Mouse (Mus musculus) embryonic facial prominence, embryonic 12.5 days (tissue): Measurements from ENCODE around the gene Rhobtb1. TPM values are rescaled to one million over a fixed set of nuclear protein-coding genes. Genes with fewer than 3 reads are reported as not detected.

Experiments
- ATAC-seq: fragments of 200-750 bp; cut with Nextera tagmentation; 2 replicates; pipeline ENCODE4 v1.8.0; 2017; ENCODE audit not compliant: insufficient number of reproducible peaks, insufficient read depth, low FRiP score, low TSS enrichment
- H3K27ac ChIP-seq: fragments of 300-500 bp; sonication (generic); 2 replicates; pipeline ENCODE4 v1.5.1; 2016; ENCODE audit warnings: mild to moderate bottlenecking
- H3K27me3 ChIP-seq: fragments of 300-500 bp; sonication (generic); 2 replicates; pipeline ENCODE4 v1.6.1; 2016; ENCODE audit warnings: mild to moderate bottlenecking, moderate library complexity
- H3K36me3 ChIP-seq: fragments of 300-500 bp; sonication (generic); 2 replicates; pipeline ENCODE4 v1.6.1; 2016; ENCODE audit warnings: mild to moderate bottlenecking
- H3K4me1 ChIP-seq: fragments of 300-500 bp; sonication (generic); 2 replicates; pipeline ENCODE4 v1.6.1; 2016
- H3K4me2 ChIP-seq: fragments of 300-500 bp; sonication (generic); replicated peaks from 2 replicates; pipeline ENCODE4 v1.6.1; 2016; ENCODE audit warnings: mild to moderate bottlenecking, moderate library complexity
- H3K4me3 ChIP-seq: fragments of 300-500 bp; sonication (generic); 2 replicates; pipeline ENCODE4 v1.5.1; 2016; ENCODE audit warnings: mild to moderate bottlenecking
- H3K9ac ChIP-seq: fragments of 300-500 bp; sonication (generic); 2 replicates; pipeline ENCODE4 v1.6.1; 2016; ENCODE audit warnings: mild to moderate bottlenecking, moderate library complexity
- H3K9me3 ChIP-seq: fragments of 300-500 bp; sonication (generic); 2 replicates; pipeline ENCODE4 v1.6.1; 2016; ENCODE audit warnings: mild to moderate bottlenecking, moderate library complexity
- WGBS: fragments of 180-500 bp; shearing (Covaris S2); methylation state at CpG from one replicate; pipeline ENCODE4 v1.1.7; 2016; 5-methylcytosine and 5-hydroxymethylcytosine counted together
- polyA plus RNA-seq: library from polyadenylated mRNA; unstranded; fragments of >200 nt; fragmentation: Nextera tagmentation; extraction: Ambion mirVana; gene quantifications from 2 replicates; pipeline ENCODE4 v1.2.1, GENCODE M21; 2016

Rhobtb1 gene
- polyA plus RNA-seq = 33.0 and 34.5 TPM in 2 replicates

- Histone ChIP-seq H3K36me3 (no peaks in the 10 kb centered on the region), H3K4me2 (no peak within 1 kb of the TSS), H3K9me3 (no peaks in the 10 kb centered on the region), H3K4me3 (no peak within 1 kb of the TSS), H3K27ac (no peak within 1 kb of the TSS), H3K27me3 (no peaks in the 10 kb centered on the region), H3K9ac (no peak within 1 kb of the TSS), H3K4me1 (no peaks in the 10 kb centered on the region)
- no peak for ATAC-seq
- 74% methylated on average over 20 of the region's 20 CpGs for WGBS
Measured at GRCm38 (mm10) chr10:69151045-69151444, at the start of gene Rhobtb1. Rhobtb1 (plus strand) TSS chr10:69151434.

GRCm38 (mm10) chr10:69101988-69102387, 49.2 kb upstream of the Rhobtb1 start:
- H3K4me3 ChIP-seq = no peak overlapping the region
- WGBS = 83% methylated on average over 4 of the region's 4 CpGs

GRCm38 (mm10) chr10:69104143-69104882, 46.9 kb upstream of the Rhobtb1 start:
- Histone ChIP-seq H3K4me3 (no peak overlapping the region), H3K4me2 (no peak overlapping the region), H3K27ac (no peak overlapping the region), H3K4me1 (0 out of 2 replicates have a peak, but pooled peaks cover 6% of the 10 kb centered on the region), H3K27me3 (no peaks in the 10 kb centered on the region), H3K9me3 (no peaks in the 10 kb centered on the region), H3K9ac (no peak overlapping the region), H3K36me3 (no peaks in the 10 kb centered on the region)
- ATAC-seq = no peak
- 72% methylated on average over 12 of the region's 12 CpGs for WGBS

More at GRCm38 (mm10) chr10:69101988-69102387, 49.2 kb upstream of the Rhobtb1 start:
- Histone ChIP-seq H3K27me3 (no peaks in the 10 kb centered on the region), H3K9me3 (no peaks in the 10 kb centered on the region), H3K4me2 (no peak overlapping the region), H3K4me1 (0 out of 2 replicates have a peak, but pooled peaks cover 6% of the 10 kb centered on the region), H3K9ac (no peak overlapping the region), H3K36me3 (no peaks in the 10 kb centered on the region), H3K27ac (no peak overlapping the region)
- ATAC-seq = no peak

- Histone ChIP-seq H3K4me2 (no peak overlapping the region), H3K27ac (no peak overlapping the region), H3K27me3 (no peaks in the 10 kb centered on the region), H3K9ac (no peak overlapping the region), H3K4me1 (0 out of 2 replicates have a peak, but pooled peaks cover 6% of the 10 kb centered on the region), H3K4me3 (no peak overlapping the region), H3K9me3 (no peaks in the 10 kb centered on the region), H3K36me3 (no peaks in the 10 kb centered on the region)
- WGBS = 59% methylated on average over 9 of the region's 9 CpGs
- no peak for ATAC-seq
Measured at GRCm38 (mm10) chr10:69104883-69105225, 46.4 kb upstream of the Rhobtb1 start.

GRCm38 (mm10) chr10:69106796-69107195, 44.4 kb upstream of the Rhobtb1 start:
- no peak overlapping the region for H3K4me3 ChIP-seq
- no peak overlapping the region for H3K9ac ChIP-seq
- H3K27ac ChIP-seq = no peak overlapping the region
- H3K4me1 ChIP-seq = 0 out of 2 replicates have a peak, but pooled peaks cover 6% of the 10 kb centered on the region
- H3K4me2 ChIP-seq = no peak overlapping the region
- no peaks in the 10 kb centered on the region for H3K27me3 ChIP-seq
- no peaks in the 10 kb centered on the region for H3K9me3 ChIP-seq
- ATAC-seq = no peak
- 86% methylated on average over 1 of the region's 1 CpGs for WGBS
- no peaks in the 10 kb centered on the region for H3K36me3 ChIP-seq

- Histone ChIP-seq H3K36me3 (no peaks in the 10 kb centered on the region), H3K9me3 (no peaks in the 10 kb centered on the region), H3K4me2 (no peak overlapping the region), H3K27ac (no peak overlapping the region), H3K9ac (no peak overlapping the region), H3K27me3 (no peaks in the 10 kb centered on the region), H3K4me3 (no peak overlapping the region), H3K4me1 (0 out of 2 replicates have a peak, but pooled peaks cover 6% of the 10 kb centered on the region)
- WGBS = 83% methylated on average over 8 of the region's 8 CpGs
- ATAC-seq = no peak
Measured at GRCm38 (mm10) chr10:69107253-69107652, 44.0 kb upstream of the Rhobtb1 start.

GRCm38 (mm10) chr10:69114384-69114783, 36.9 kb upstream of the Rhobtb1 start:
- H3K4me3 ChIP-seq = no peak overlapping the region
- H3K27ac ChIP-seq = no peak overlapping the region
- H3K4me1 ChIP-seq = no peaks in the 10 kb centered on the region
- no peaks in the 10 kb centered on the region for H3K36me3 ChIP-seq
- no peak overlapping the region for H3K9ac ChIP-seq
- no peak for ATAC-seq
- no peak overlapping the region for H3K4me2 ChIP-seq
- H3K27me3 ChIP-seq = no peaks in the 10 kb centered on the region
- H3K9me3 ChIP-seq = no peaks in the 10 kb centered on the region

GRCm38 (mm10) chr10:69117996-69118395, 33.2 kb upstream of the Rhobtb1 start:
- no peak overlapping the region for H3K9ac ChIP-seq
- ATAC-seq = no peak
- H3K27me3 ChIP-seq = no peaks in the 10 kb centered on the region
- H3K4me1 ChIP-seq = no peaks in the 10 kb centered on the region
- no peak overlapping the region for H3K27ac ChIP-seq
- H3K9me3 ChIP-seq = no peaks in the 10 kb centered on the region
- H3K36me3 ChIP-seq = no peaks in the 10 kb centered on the region
- no peak overlapping the region for H3K4me3 ChIP-seq
- H3K4me2 ChIP-seq = no peak overlapping the region

GRCm38 (mm10) chr10:69118893-69119292, 32.3 kb upstream of the Rhobtb1 start:
- Histone ChIP-seq H3K4me2 (no peak overlapping the region), H3K4me3 (no peak overlapping the region), H3K9me3 (no peaks in the 10 kb centered on the region), H3K27ac (no peak overlapping the region), H3K4me1 (no peaks in the 10 kb centered on the region), H3K27me3 (no peaks in the 10 kb centered on the region), H3K36me3 (no peaks in the 10 kb centered on the region), H3K9ac (no peak overlapping the region)
- ATAC-seq = no peak
- 67% methylated on average over 3 of the region's 3 CpGs for WGBS

- Histone ChIP-seq H3K4me3 (no peak overlapping the region), H3K27ac (no peak overlapping the region), H3K36me3 (no peaks in the 10 kb centered on the region), H3K4me2 (no peak overlapping the region), H3K27me3 (no peaks in the 10 kb centered on the region), H3K9me3 (no peaks in the 10 kb centered on the region), H3K4me1 (no peaks in the 10 kb centered on the region), H3K9ac (no peak overlapping the region)
- WGBS = 60% methylated on average over 1 of the region's 1 CpGs
- ATAC-seq = no peak
Measured at GRCm38 (mm10) chr10:69119456-69119855, 31.8 kb upstream of the Rhobtb1 start.

GRCm38 (mm10) chr10:69126546-69126945, 24.7 kb upstream of the Rhobtb1 start:
- no peak for ATAC-seq
- 88% methylated on average over 2 of the region's 2 CpGs for WGBS
- H3K36me3 ChIP-seq = no peaks in the 10 kb centered on the region
- H3K27me3 ChIP-seq = no peaks in the 10 kb centered on the region
- H3K9ac ChIP-seq = no peak overlapping the region
- H3K4me1 ChIP-seq = no peaks in the 10 kb centered on the region
- H3K27ac ChIP-seq = no peak overlapping the region
- no peaks in the 10 kb centered on the region for H3K9me3 ChIP-seq
- no peak overlapping the region for H3K4me3 ChIP-seq
- no peak overlapping the region for H3K4me2 ChIP-seq

GRCm38 (mm10) chr10:69128531-69128930, 22.7 kb upstream of the Rhobtb1 start:
- 69% methylated on average over 3 of the region's 3 CpGs for WGBS
- Histone ChIP-seq H3K4me3 (no peak overlapping the region), H3K9me3 (no peaks in the 10 kb centered on the region), H3K27me3 (no peaks in the 10 kb centered on the region), H3K27ac (no peak overlapping the region), H3K4me2 (no peak overlapping the region), H3K9ac (no peak overlapping the region), H3K4me1 (no peaks in the 10 kb centered on the region), H3K36me3 (no peaks in the 10 kb centered on the region)
- ATAC-seq = no peak
